Mouse (Mus musculus) midbrain, embryonic 11.5 days (tissue): ENCODE results near the gene Tnfrsf18. TPM values are rescaled to one million over a fixed set of nuclear protein-coding genes. Genes with fewer than 3 reads are reported as not detected.

Experiments used
- ATAC-seq: fragments of 200-750 bp; cut with Nextera tagmentation; 2 replicates; pipeline ENCODE4 v1.8.0; 2017; ENCODE audit warnings: moderate TSS enrichment, moderate library complexity; ENCODE audit not compliant: low FRiP score
- DNase-seq: peaks from one replicate; pipeline ENCODE4 v3.0.0; 2015; ENCODE audit warnings: low spot score; ENCODE audit errors: missing footprints
- H3K27ac ChIP-seq: fragments of 300-500 bp; sonication (generic); 2 replicates; pipeline ENCODE4 v1.5.1; 2014; ENCODE audit warnings: low read depth, low read length
- H3K27me3 ChIP-seq: fragments of 300-500 bp; sonication (generic); 2 replicates; pipeline ENCODE4 v1.6.1; 2014; ENCODE audit warnings: mild to moderate bottlenecking, low read length, moderate library complexity, mixed read lengths; ENCODE audit not compliant: control insufficient read depth, insufficient read depth
- H3K36me3 ChIP-seq: fragments of 300-500 bp; sonication (generic); 2 replicates; pipeline ENCODE4 v1.6.1; 2014; ENCODE audit warnings: mild to moderate bottlenecking, low read length, moderate library complexity, mixed read lengths; ENCODE audit not compliant: control insufficient read depth, insufficient read depth
- H3K4me1 ChIP-seq: fragments of 300-500 bp; sonication (generic); 2 replicates; pipeline ENCODE4 v1.6.1; 2014; ENCODE audit warnings: low read length; ENCODE audit not compliant: control insufficient read depth, insufficient read depth
- H3K4me2 ChIP-seq: fragments of 300-500 bp; sonication (generic); 2 replicates; pipeline ENCODE4 v1.6.1; 2014; ENCODE audit warnings: mild to moderate bottlenecking, moderate library complexity
- H3K4me3 ChIP-seq: fragments of 300-500 bp; sonication (generic); 2 replicates; pipeline ENCODE4 v1.5.1; 2014; ENCODE audit warnings: low read depth, low read length
- H3K9ac ChIP-seq: fragments of 300-500 bp; sonication (generic); 2 replicates; pipeline ENCODE4 v1.6.1; 2014; ENCODE audit warnings: low read length
- H3K9me3 ChIP-seq: fragments of 300-500 bp; sonication (generic); 2 replicates; pipeline ENCODE4 v1.6.1; 2016; ENCODE audit warnings: low read length; ENCODE audit not compliant: control insufficient read depth
- WGBS: fragments of 180-500 bp; shearing (Covaris S2); extraction: QIAGEN DNeasy Blood & Tissue Kit; methylation state at CpG from one replicate; pipeline ENCODE4 v1.1.7; 2014; 5-methylcytosine and 5-hydroxymethylcytosine counted together
- polyA plus RNA-seq: library from polyadenylated mRNA; unstranded; fragments of >200 nt; fragmentation: Nextera tagmentation; extraction: Ambion mirVana; gene quantifications from 2 replicates; pipeline ENCODE4 v1.2.1, GENCODE M21; 2014

Tnfrsf18 gene
- 0.58 and 0.87 TPM in 2 replicates for polyA plus RNA-seq

- H3K9ac ChIP-seq, result no peak within 1 kb of the TSS
Measured at GRCm38 (mm10) chr4:156026013-156026412, at the start of gene Tnfrsf18. Gene Tnfrsf18 (plus strand): TSS chr4:156026164.

GRCm38 (mm10) chr4:155981436-155982082 is 44.4 kb upstream of the Tnfrsf18 start:
- peaks cover 2% of the 10 kb centered on the region; the same call in 1 of the 2 replicates for H3K4me1 ChIP-seq
- ATAC-seq (no peak), DNase-seq (no peak)
- H3K27me3 ChIP-seq, result no peaks in the 10 kb centered on the region
- no peak overlapping the region for H3K4me3 ChIP-seq
- H3K9me3 ChIP-seq, result no peaks in the 10 kb centered on the region
- H3K36me3 ChIP-seq, result no peaks in the 10 kb centered on the region
- 86% methylated on average over 12 of the region's 12 CpGs for WGBS
- H3K27ac ChIP-seq, result no peak overlapping the region
- no peak overlapping the region for H3K9ac ChIP-seq
- no peak overlapping the region for H3K4me2 ChIP-seq

More at GRCm38 (mm10) chr4:156026013-156026412, at the start of gene Tnfrsf18:
- Histone ChIP-seq H3K4me2 (no peak within 1 kb of the TSS), H3K4me1 (peaks cover 7% of the 10 kb centered on the region), H3K27ac (no peak within 1 kb of the TSS), H3K9me3 (no peaks in the 10 kb centered on the region), H3K4me3 (no peak within 1 kb of the TSS), H3K27me3 (no peaks in the 10 kb centered on the region), H3K36me3 (no peaks in the 10 kb centered on the region; the same call in 1 of the 2 replicates)
- DNase-seq (no peak), ATAC-seq (no peak)
- WGBS, result 78% methylated on average over 4 of the region's 4 CpGs

- H3K27ac ChIP-seq, result no peak overlapping the region
- no peaks in the 10 kb centered on the region for H3K9me3 ChIP-seq
- no peaks in the 10 kb centered on the region for H3K27me3 ChIP-seq
- DNase-seq (peak; percentile 80), ATAC-seq (no peak)
- WGBS, result 17% methylated on average over 2 of the region's 2 CpGs
- H3K4me3 ChIP-seq, result no peak overlapping the region
- no peaks in the 10 kb centered on the region for H3K36me3 ChIP-seq
- H3K9ac ChIP-seq, result no peak overlapping the region
- H3K4me1 ChIP-seq, result peaks cover 2% of the 10 kb centered on the region; the same call in 1 of the 2 replicates
- H3K4me2 ChIP-seq, result 0 out of 2 replicates have a peak overlapping the region, but pooled peaks have one; percentile 4
Measured at GRCm38 (mm10) chr4:155983788-155984187, 42.2 kb upstream of the Tnfrsf18 start.

GRCm38 (mm10) chr4:155991211-155991907 is 34.6 kb upstream of the Tnfrsf18 start:
- Histone ChIP-seq H3K36me3 (peaks cover 2% of the 10 kb centered on the region; the same call in 1 of the 2 replicates), H3K27ac (no peak overlapping the region), H3K9me3 (no peaks in the 10 kb centered on the region), H3K9ac (peak overlapping the region; percentile 79), H3K4me1 (peaks cover 22% of the 10 kb centered on the region), H3K27me3 (no peaks in the 10 kb centered on the region), H3K4me2 (peak overlapping the region; percentile 95), H3K4me3 (peak overlapping the region; percentile 90)
- DNase-seq, result no peak
- WGBS, result 85% methylated on average over 22 of the region's 22 CpGs
- ATAC-seq, result no peak

- 27% methylated on average over 37 of the region's 37 CpGs for WGBS
- peak overlapping the region; percentile 79 for H3K9ac ChIP-seq
- H3K4me3 ChIP-seq, result peak overlapping the region; percentile 90
- ATAC-seq (peak; percentile 18), DNase-seq (no peak)
- H3K9me3 ChIP-seq, result no peaks in the 10 kb centered on the region
- peaks cover 22% of the 10 kb centered on the region for H3K4me1 ChIP-seq
- H3K27me3 ChIP-seq, result no peaks in the 10 kb centered on the region
- H3K4me2 ChIP-seq, result peak overlapping the region; percentile 95
- H3K36me3 ChIP-seq, result peaks cover 2% of the 10 kb centered on the region
- H3K27ac ChIP-seq, result peak overlapping the region; percentile 82
Measured at GRCm38 (mm10) chr4:155991908-155992230, 34.1 kb upstream of the Tnfrsf18 start.

GRCm38 (mm10) chr4:155992241-155992905 is 33.6 kb upstream of the Tnfrsf18 start, which contains the start of the genes B3galt6 and Sdf4:
Gene B3galt6 (minus strand): TSS chr4:155992649.
Gene Sdf4 (plus strand): TSS chr4:155992872.
- WGBS, result under 1% methylated on average over 94 of the region's 99 CpGs
- Histone ChIP-seq H3K9ac (peak within 1 kb of the TSS; percentile 90), H3K9me3 (no peaks in the 10 kb centered on the region)

GRCm38 (mm10) chr4:155992906-155993547 is 32.9 kb upstream of the Tnfrsf18 start:
- Histone ChIP-seq H3K27ac (peak overlapping the region; percentile 83), H3K9ac (peak overlapping the region; percentile 90), H3K4me1 (peaks cover 22% of the 10 kb centered on the region), H3K27me3 (no peaks in the 10 kb centered on the region), H3K4me2 (peak overlapping the region; percentile 74), H3K4me3 (peak overlapping the region; percentile 90), H3K9me3 (no peaks in the 10 kb centered on the region), H3K36me3 (peaks cover 6% of the 10 kb centered on the region)
- peak; percentile 100 for DNase-seq
- WGBS, result under 1% methylated on average over 70 of the region's 70 CpGs
- ATAC-seq, result peak; percentile 87

More at GRCm38 (mm10) chr4:155992241-155992905, 33.6 kb upstream of the Tnfrsf18 start, which contains the start of the genes B3galt6 and Sdf4:
- Histone ChIP-seq H3K4me3 (peak within 1 kb of the TSS; percentile 90), H3K4me2 (peak within 1 kb of the TSS; percentile 95), H3K4me1 (peaks cover 22% of the 10 kb centered on the region), H3K36me3 (peaks cover 2% of the 10 kb centered on the region), H3K27ac (peak within 1 kb of the TSS; percentile 83), H3K27me3 (no peaks in the 10 kb centered on the region)
- DNase-seq (peak; percentile 98), ATAC-seq (peak; percentile 87)

- no peak for ATAC-seq
- 5% methylated on average over 15 of the region's 15 CpGs for WGBS
- Histone ChIP-seq H3K27me3 (no peaks in the 10 kb centered on the region), H3K9me3 (no peaks in the 10 kb centered on the region), H3K27ac (peak overlapping the region; percentile 83; the same call in 1 of the 2 replicates), H3K9ac (peak overlapping the region; percentile 90), H3K4me1 (peaks cover 22% of the 10 kb centered on the region), H3K4me2 (peak overlapping the region; percentile 74), H3K36me3 (peaks cover 6% of the 10 kb centered on the region), H3K4me3 (peak overlapping the region; percentile 90)
- no peak for DNase-seq
Measured at GRCm38 (mm10) chr4:155993606-155994005, 32.4 kb upstream of the Tnfrsf18 start.
